Mouse (Mus musculus): ENCODE results near the gene Ednra.

The Ednra gene

DNA sequence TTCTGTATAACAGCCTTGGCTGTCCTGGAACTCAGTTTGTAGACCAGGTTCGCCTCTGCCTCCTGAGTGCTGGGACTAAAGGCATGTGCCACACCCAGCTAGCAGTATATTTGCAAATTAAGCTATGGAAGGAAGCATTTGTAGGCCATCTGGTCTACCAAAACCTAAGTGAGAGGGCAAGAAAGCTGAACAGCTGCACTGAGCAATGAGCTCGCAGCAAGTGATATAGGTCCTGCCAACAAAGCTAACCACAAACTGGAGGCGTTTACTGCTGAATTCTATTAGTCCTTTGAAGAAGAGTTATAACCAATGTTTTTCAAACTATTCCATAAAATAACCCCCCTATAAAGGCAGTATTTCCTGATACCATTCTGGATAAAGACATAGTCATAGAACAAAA, 86.7 kb downstream of the Ednra start:
- no peak for DNase-seq

DNA sequence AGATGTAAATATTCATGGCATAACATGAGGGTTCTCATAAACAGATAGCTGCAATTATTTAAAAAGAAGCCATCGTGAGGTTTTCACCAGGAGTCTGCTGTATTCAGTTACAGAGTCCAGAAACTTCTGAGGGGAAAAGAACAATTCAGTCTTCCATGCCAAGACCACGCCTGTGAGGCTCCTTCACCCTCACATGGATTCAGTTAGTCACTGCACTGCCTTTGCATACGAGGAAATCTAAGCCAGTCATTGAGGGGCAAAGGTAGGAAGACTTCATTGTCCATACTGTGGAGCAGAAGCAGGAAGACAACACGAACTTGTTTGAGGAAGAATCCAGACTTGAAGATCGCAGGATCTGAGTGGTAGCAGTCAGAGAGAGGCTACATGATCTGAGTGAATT, 90.2 kb downstream of the Ednra start:
- DNase-seq: no peak

DNA sequence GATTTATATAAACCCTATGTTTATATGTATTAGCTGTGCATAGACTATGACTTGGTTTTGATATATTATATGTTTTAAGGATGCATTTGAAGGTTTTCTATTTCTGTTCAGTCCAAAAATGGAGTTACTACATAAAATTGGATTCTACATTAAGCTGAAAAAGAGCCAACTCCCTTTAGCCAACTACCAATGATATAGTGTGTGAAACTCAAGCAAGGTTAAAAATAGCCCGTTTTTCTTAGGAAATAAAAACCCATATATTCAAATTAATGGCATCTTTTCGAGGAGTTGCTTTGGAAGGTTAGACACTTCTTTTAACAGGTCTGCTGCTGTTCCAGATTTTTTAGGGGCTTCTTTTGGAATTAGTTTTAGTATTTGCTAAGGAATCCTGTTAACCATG, 91.1 kb downstream of the Ednra start:
- DNase-seq: no peak

DNA sequence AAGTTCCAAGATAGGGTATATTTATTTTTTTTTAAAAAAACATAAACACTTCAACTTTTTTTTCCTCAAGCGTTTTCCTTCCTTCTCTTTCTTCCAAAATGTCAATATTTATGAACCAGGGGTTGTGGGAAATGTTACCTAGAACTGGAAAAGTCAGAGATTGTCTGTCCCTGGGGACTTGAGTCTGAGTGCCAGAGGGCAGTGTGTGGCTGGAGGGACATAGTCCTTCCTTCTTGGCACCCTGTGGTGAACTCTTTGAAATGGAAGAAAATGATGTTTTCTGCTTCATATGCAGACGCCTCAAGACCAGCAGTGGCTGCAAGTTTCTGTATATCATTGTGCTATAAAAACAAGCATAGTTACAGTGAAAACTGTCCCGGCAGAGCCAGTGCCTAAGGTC, 93.6 kb downstream of the Ednra start:
- no peak for DNase-seq

DNA sequence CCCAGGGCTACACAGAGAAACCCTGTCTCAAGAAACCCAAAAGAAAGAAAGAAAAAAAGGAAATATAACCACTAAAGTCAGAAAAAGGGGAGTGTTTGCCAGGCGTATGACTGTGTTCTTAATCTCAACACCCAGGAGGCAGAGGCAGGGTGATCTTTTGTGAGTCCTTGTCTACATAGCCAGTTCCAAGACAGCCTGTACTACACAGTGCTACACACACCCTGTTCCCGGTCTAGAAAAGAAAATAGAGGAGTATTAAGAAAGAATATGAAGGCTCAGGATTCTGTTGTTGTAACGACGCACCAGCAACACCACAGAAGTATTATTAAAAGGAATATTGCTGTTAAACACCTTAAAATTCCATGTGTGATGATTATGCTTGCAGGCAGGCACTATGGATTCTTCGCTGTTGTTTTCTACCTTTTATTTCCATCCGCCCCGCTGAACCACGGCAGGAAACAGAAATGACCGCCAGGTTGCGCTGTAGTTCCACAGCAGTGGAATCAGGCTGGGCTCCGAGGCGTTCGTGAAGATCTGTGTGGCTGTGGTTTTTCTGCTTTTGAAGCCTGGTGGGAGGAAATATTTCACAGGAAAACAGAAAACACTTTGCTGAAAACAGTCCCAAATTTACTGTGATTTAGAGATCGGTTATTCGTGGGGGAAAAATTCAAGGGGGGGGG, 94.3 kb downstream of the Ednra start:
- DNase-seq: peak; percentile 61 to 70

DNA sequence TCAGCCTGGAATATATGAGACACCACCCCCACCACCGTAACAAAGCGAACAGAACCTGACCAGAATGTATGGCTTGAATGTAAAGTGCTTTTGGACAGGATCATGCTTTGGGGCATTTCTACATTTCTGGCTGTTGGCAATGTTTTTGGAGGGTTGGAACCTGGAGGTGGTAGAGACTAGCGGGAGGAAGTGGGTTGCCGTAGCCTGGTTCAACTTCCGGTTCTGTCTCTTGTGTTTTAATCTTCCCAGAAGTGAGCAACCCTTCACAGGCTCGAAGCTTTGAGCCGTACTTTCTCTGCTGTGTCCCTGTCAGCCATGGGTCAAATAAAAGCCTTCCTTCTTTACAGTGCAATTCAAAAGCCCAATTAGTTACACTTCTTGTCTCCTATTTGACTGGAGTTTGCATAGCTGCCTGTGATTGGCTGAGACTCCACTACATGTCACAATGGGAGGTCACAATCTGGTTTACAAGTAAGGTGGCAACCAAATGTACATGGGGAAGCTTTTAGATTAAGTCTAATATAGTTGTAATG, 100.5 kb downstream of the Ednra start:
- DNase-seq: no peak

DNA sequence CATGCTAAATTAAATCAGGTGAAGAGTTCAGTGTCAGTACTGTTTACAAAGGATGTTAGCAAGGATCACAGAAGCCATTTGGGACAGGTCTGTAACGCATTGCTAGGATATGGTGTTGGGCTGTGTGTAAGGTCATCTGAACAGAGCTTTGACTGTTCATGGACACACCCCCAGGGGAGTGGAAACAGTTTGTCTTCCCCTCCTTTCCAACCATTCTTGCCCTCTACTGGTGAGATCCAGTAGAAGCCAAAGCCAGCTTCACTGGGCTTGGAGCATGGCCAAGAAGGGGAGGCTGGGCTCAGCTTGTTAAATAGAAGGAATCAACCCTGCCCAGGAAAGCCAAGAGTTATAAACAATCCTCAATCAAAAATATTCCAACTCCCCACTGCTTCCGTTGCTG, 106.3 kb downstream of the Ednra start:
- DNase-seq: no peak

Data from cerebellum, adult 18-20 months (tissue).